Mouse (Mus musculus): ENCODE measurements around the gene Prune1. TPM values are rescaled to one million over a fixed set of nuclear protein-coding genes. Genes with fewer than 3 reads are reported as not detected.
A peak's percentile ranks its signal among the peaks of the same experiment; 100 is the strongest.

Prune1 gene
- total RNA-seq, 4 experiments from 2014 or later = 19.2 to 22.4 (median 21.0) TPM

GRCm38 (mm10) chr3:95307100-95307499, 25.2 kb upstream of the Prune1 start, which contains the start of gene Anxa9:
Gene Anxa9 (minus strand): TSS chr3:95307176.
- no peak for DNase-seq (ENCODE audit: low spot score in 2 of 2)

GRCm38 (mm10) chr3:95306244-95306643, 24.4 kb upstream of the Prune1 start:
- no peak for DNase-seq (ENCODE audit: low spot score in 2 of 2)

- no peak for DNase-seq (ENCODE audit: low spot score in 2 of 2)
Observed at GRCm38 (mm10) chr3:95301204-95301796, 19.4 kb upstream of the Prune1 start.

- no peak for DNase-seq (ENCODE audit: low spot score in 2 of 2)
Observed at GRCm38 (mm10) chr3:95298018-95298417, 16.1 kb upstream of the Prune1 start.

GRCm38 (mm10) chr3:95296103-95296469, 14.2 kb upstream of the Prune1 start:
- no peak for DNase-seq (ENCODE audit: low spot score in 2 of 2)

GRCm38 (mm10) chr3:95295321-95296102, 13.6 kb upstream of the Prune1 start:
- DNase-seq (ENCODE audit: low spot score in 2 of 2) = no peak

GRCm38 (mm10) chr3:95294718-95295117, 12.8 kb upstream of the Prune1 start:
- DNase-seq (ENCODE audit: low spot score in 2 of 2) = no peak

- DNase-seq (ENCODE audit: low spot score in 2 of 2) = no peak
Observed at GRCm38 (mm10) chr3:95294316-95294715, 12.4 kb upstream of the Prune1 start.

GRCm38 (mm10) chr3:95293537-95293936, 11.7 kb upstream of the Prune1 start:
- no peak for DNase-seq (ENCODE audit: low spot score in 2 of 2)

- DNase-seq (ENCODE audit: low spot score in 2 of 2) = no peak
Observed at GRCm38 (mm10) chr3:95292899-95293298, 11.0 kb upstream of the Prune1 start.

- no peak for DNase-seq (ENCODE audit: low spot score in 2 of 2)
Observed at GRCm38 (mm10) chr3:95291041-95291440, 9.2 kb upstream of the Prune1 start.

GRCm38 (mm10) chr3:95290156-95290555, 8.3 kb upstream of the Prune1 start:
- no peak for DNase-seq (ENCODE audit: low spot score in 2 of 2)

- DNase-seq (ENCODE audit: low spot score in 2 of 2) = no peak
Observed at GRCm38 (mm10) chr3:95289419-95289818, 7.5 kb upstream of the Prune1 start.

- DNase-seq (ENCODE audit: low spot score in 2 of 2) = no peak
Observed at GRCm38 (mm10) chr3:95287541-95287940, 5.7 kb upstream of the Prune1 start.

- no peak for DNase-seq (ENCODE audit: low spot score in 2 of 2)
Observed at GRCm38 (mm10) chr3:95286510-95286909, 4.6 kb upstream of the Prune1 start.

GRCm38 (mm10) chr3:95286011-95286410, 4.1 kb upstream of the Prune1 start:
- no peak for DNase-seq (ENCODE audit: low spot score in 2 of 2)

GRCm38 (mm10) chr3:95285390-95285789, 3.5 kb upstream of the Prune1 start:
- DNase-seq (ENCODE audit: low spot score in 2 of 2) = no peak

GRCm38 (mm10) chr3:95284501-95285281, 2.8 kb upstream of the Prune1 start:
- no peak for DNase-seq (ENCODE audit: low spot score in 2 of 2)

- no peak for DNase-seq (ENCODE audit: low spot score in 2 of 2)
Observed at GRCm38 (mm10) chr3:95284062-95284461, 2.2 kb upstream of the Prune1 start.

GRCm38 (mm10) chr3:95283589-95283941, 1.7 kb upstream of the Prune1 start:
- no peak for DNase-seq (ENCODE audit: low spot score in 2 of 2)

GRCm38 (mm10) chr3:95282865-95283588, 1.2 kb upstream of the Prune1 start:
- DNase-seq (ENCODE audit: low spot score in 2 of 2) = peak; percentile 66 to 67

Data from layer of hippocampus, adult 8-10 months (tissue).